Mouse (Mus musculus): ENCODE measurements around the gene Kif14.
"Not testable (repeated sequence)": the region's sequence is repeated elsewhere in the genome, so short reads cannot be mapped to it uniquely, and the experiment has no call there.

Kif14 gene

GRCm38 (mm10) chr1:136470471-136470870 is 4.3 kb downstream of the Kif14 start:
- in situ Hi-C loops (cut with MboI, MseI): no loop called here

DNA sequence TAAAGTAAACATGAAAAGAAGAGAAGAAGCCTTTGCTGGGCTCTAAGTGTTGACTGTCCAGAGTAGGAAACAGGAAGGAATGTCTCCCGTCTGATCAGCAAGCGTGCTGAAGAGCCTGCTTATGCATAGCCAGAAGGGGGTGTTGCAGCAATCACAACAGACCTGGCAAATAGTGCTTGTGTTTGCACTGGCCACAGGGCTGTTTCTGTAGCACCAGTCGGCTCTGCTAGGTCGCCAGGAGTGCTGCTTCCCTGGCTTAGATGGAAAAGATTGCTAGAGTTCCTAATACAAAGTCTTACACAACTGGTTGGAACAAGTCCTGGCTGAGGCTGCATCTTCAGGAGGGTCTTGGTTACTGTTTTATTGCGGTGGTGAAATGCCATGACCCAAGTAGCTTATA is 25.5 kb downstream of the Kif14 start:
- in situ Hi-C loops (cut with MboI, MseI): no loop called here

DNA sequence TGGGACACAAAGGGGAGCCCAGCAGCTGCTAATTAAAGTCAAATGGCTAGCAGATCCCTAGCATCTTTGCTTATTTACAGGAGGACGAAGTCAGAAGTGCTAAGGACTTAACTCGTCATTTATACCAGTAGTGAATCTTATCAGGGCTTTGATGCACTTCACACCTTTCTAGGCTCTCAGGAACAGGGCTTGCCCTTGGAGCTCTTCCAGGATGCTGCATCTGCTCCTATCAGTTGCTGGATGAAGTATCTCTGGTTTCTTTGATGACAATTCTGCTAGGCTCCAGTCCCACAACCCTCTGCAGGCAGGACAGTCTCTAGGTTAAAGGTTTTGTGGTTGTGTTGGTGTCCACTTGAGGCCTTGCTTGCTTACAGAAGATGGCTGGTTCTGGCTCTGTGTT is 26.1 kb downstream of the Kif14 start:
- in situ Hi-C loops (cut with MboI, MseI): no loop called here

- in situ Hi-C loops (cut with MboI, MseI): no loop called here
Observed at GRCm38 (mm10) chr1:136499317-136499716, 33.2 kb downstream of the Kif14 start.

GRCm38 (mm10) chr1:136502936-136503335 is 36.8 kb downstream of the Kif14 start:
- in situ Hi-C loops (cut with MboI, MseI): no loop called here

DNA sequence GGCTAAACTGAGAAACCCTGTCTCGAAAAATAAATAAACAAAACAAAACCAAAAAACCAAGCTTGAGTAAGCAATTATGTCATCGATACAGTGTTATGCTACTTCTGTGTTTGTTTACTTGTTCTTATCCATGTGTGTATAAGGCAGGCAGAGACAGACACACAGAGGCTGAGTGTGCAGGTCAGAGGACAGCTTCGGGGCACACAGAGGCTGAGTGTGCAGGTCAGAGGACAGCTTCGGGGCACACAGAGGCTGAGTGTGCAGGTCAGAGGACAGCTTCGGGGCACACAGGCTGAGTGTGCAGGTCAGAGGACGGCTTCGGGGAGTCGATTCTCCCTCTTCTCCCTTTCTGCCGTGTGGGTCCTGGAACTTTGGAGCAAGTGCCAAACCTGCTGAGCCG is 40.1 kb downstream of the Kif14 start:
- in situ Hi-C loops (cut with MboI, MseI): not testable (repeated sequence)

- in situ Hi-C loops (cut with MboI, MseI): no loop called here
Observed at GRCm38 (mm10) chr1:136512317-136512716, 46.2 kb downstream of the Kif14 start.

- in situ Hi-C loops (cut with MboI, MseI): no loop called here
Observed at GRCm38 (mm10) chr1:136513181-136513580, 47.0 kb downstream of the Kif14 start.

DNA sequence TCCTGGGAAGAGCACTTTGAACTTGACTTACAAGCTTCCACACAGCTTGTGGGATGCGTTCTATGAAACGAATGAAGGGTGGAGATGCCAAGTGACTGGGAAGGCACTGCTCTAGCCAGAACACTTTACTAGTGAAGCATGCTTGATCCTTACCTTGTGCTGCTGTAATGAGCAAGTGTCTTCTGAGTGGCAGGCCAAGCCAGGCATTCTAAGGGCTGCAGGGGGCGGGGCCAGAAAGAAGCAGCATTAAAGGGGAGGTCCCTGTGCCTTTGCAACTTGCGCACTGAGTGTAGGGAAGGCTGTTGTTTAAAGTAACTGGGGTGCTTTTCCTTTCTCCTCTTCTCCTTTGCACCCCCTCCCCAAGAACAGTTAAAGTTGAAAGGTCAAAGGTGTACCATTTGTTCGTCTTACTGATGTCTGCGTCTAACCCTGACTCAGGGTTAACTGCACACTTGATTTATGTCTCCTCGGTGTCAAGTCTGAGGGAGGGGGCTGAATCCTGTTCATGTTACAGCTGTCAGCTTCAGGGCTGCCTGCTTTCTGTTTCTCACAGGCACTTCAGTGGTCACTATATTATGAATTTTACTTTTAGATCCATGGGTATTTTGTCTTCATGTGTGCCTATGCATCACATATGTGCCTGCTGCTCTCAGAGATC is 52.7 kb downstream of the Kif14 start:
- in situ Hi-C loops (cut with MboI, MseI): no loop called here

DNA sequence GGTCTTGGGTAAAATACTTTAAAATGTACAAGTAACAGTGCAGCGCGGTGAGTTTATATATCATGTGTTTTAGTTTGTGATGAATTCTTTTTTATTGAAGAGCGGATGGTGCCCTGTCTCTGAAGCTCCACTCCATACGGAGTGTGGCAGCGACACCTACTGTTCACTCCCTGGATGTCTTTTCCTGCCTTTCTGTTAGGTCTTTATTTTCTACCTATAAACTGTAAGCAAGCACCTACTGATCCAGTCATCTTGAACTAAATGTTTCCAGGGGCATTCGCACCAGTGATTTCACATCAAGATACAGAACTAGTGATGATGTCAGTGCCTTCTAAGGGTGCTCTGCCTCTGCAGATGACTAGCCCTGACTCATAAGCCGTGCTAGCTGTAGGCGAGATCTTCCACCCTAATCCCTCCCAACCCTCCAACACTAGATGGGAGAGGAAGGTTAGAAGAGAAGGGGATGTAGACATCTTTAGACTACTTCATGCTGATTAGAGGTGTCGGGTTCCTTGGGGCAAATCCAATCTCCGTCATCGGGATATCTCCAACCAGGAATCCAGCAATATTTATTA is 55.3 kb downstream of the Kif14 start:
- in situ Hi-C loops (cut with MboI, MseI): no loop called here

DNA sequence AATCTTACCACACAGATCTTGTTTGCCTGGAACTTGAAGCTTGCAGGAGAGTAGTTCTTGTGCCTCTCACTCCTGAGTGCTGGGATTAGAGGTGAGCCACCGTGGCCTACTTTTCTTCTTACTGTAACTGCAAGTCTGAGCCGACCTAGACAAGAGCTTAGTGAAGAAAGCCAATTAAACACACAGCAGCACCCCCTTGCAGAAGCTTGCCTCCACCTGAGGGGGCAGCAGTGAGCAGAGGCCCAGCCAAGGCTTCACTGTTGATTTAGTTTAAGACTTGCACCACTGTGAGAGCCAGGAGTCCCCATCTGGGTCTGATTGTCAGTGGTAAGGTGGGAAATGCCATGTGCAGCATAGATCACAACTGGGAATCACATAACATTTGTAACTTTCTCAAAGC is 58.8 kb downstream of the Kif14 start:
- in situ Hi-C loops (cut with MboI, MseI): no loop called here

DNA sequence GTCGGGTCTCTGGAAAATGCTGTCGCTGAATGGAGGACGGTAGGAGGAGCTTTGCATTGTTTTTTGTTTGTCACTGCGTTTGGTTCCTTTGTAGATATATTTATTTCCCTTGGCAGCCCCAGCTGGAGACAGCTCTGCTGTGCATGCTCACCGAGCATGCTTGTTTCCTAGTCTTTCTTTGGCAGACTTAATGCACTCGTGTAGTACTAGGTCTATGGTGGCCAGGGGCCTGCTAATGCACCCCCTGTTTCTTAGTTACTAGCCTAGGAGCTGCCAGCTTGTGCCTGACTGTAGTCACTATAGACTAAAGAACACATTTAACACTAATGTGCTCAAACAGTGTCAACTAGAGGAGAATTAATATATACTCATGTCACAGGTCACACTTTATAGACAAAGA is 59.7 kb downstream of the Kif14 start:
- in situ Hi-C loops (cut with MboI, MseI): no loop called here

DNA sequence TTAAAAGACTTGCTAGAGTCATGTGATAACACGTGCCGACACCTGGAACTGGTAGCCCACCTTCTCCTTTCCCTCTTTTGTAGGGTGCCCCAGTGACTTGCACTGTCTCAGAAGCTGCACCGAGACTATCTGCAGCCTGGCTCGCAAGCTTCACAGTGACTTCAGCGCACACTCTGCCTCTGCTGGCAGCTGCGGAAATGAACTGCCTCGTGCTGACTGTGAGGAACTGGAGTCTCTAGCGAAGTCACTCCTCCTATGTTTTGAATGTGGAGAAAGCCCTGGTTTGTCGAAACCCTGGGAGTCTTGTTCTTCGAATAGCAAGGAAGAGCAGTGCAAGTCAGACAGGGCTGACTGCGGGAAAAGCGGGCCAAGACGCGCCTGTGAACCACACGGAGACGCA is 61.0 kb downstream of the Kif14 start:
- in situ Hi-C loops (cut with MboI, MseI): no loop called here

DNA sequence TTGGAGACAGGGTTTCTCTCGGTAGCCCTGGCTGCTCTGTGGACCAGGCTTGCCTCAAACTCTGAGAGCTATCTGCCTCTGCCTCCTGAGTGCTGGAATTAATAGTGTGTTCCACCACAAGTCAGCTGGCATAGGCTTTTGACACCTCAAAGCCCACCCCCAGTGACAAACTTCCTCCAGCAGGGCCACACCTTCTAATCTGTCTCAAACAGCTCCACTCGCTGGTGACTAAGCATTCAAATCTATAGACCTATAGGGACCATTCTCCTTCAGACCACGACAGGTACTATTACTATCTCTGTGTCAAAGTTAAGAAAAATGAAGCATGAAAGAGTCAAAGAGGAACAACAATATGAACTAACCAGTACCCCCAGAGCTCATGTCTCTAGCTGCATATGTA is 66.4 kb downstream of the Kif14 start:
- in situ Hi-C loops (cut with MboI, MseI): loop anchor here (10.0 kb wide), 2 partner anchors 1238 to 1982 kb away; no protein-coding TSS in a partner anchor

DNA sequence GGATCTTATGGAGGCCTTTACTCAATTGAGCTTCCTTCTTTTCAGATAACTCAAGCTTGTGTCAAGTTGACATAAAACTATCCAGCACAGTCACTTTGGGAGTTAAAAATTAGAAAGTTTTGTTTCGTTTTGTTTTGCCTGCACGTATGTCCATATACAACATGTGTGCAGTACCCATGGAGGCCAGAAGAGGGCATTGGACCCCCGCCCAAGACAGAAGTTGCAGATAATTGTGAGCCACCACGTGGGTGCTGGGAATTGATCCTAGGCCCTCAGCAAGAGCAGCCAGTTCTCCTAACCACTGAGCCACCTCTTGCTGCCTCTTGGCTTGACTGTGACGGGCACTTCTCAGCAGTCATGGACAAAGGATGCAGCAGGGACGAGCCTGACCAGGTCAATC is 70.8 kb downstream of the Kif14 start:
- in situ Hi-C loops (cut with MboI, MseI): loop anchor here (10.0 kb wide), 2 partner anchors 1242 to 1978 kb away; no protein-coding TSS in a partner anchor

- in situ Hi-C loops (cut with MboI, MseI): loop anchor here (10.0 kb wide), 2 partner anchors 1243 to 1977 kb away; no protein-coding TSS in a partner anchor
Observed at GRCm38 (mm10) chr1:136538247-136538646, 72.1 kb downstream of the Kif14 start.

- in situ Hi-C loops (cut with MboI, MseI): no loop called here
Observed at GRCm38 (mm10) chr1:136540407-136540895, 74.3 kb downstream of the Kif14 start.

GRCm38 (mm10) chr1:136541618-136542376 is 75.7 kb downstream of the Kif14 start:
- in situ Hi-C loops (cut with MboI, MseI): no loop called here

DNA sequence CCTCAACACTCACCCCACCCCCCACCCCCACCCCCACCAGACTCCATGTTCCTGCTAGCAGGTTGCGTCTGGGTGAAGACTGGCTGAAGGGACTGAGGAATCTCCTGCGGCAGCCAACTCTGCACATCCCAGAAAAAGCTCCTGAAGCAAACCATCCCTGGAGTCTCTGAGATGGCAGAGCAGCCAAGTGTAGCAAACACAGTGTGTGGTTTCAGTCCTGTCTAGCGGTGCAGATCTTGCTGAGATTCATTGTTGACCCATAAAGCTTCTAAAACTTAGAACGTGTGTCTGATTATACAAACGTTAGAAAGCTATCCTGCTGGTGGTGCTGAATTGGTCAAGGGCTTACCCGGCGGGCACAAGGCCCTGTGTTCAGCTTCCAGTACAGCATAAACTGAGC is 77.8 kb downstream of the Kif14 start:
- in situ Hi-C loops (cut with MboI, MseI): no loop called here

GRCm38 (mm10) chr1:136547068-136547467 is 80.9 kb downstream of the Kif14 start:
- in situ Hi-C loops (cut with MboI, MseI): no loop called here

DNA sequence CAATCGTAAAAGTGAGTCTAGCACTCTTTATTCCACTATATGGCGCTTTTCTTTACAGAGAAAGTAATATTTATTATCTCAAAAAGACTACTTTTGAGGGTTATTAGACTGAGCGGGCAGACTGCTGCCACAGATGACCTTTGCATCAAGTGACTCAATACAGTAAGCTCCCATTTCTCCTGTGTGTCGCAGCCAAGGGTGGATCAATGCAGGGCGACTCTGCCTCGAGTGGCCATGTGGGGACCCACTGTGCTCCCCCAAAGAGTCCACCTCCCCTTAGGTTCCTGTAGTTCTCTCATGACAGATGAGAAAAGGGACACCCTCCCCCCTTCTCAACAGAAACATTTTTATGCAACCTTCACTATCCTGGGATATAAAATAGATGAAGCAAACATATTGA is 84.1 kb downstream of the Kif14 start:
- in situ Hi-C loops (cut with MboI, MseI): loop anchor here (5.0 kb wide), 2 partner anchors 187 to 332 kb away; no protein-coding TSS in a partner anchor

DNA sequence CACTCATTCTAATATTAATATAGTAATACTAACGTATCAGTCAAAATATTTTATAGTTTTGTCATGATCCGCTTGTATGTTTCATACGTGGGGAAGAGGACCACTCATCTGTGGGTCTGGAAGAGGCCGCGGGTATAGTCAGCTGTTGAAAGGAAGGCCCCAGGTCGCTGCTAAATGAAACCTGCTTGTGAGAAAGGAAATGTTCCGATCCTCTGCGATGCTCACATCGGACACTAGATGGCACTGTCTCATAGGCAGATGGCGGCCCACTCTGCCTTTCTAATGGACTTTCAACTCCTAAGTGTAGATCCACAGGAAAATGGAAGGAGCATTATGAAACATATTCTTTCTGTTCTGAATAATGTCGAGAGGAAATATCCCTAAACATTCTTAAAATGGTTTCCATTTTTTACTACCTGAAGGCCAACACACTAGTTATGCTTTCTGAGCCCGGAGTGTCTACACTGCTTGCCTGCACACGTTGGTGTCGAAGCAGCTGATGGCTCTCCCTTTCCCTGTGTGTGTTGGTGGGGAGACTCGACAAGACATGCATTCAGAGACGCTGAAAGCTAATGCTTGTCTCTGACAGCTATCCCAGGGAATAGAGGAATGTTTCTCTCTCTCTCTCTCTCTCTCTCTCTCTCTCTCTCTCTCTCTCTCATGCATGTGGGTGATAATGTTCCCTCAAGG is 84.9 kb downstream of the Kif14 start:
- in situ Hi-C loops (cut with MboI, MseI): loop anchor here (5.0 kb wide), 2 partner anchors 186 to 331 kb away; no protein-coding TSS in a partner anchor
